ENCODE assay signal across 13 mouse cellular contexts in the genomic region with DNA sequence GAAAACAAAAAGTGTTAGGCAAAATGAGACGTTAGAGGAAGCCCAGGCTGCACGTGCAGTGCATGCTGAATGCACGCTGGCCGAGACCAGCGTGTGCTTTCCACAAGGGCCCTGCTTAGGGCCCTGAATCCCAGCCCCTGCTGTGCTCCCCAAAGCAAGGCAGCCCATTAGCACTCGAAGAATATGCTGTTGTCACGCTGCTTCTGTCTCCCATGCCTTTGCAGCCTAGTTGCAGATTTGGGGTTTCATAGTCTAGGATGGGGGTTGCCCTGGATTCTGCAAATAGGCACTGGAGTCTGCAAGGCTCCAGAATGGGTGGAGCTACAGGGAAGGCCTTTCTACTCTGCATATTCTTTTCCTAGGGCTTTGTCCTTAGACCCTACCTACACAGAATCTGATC.
A peak's percentile ranks its signal among the peaks of the same experiment; 100 is the strongest.
DNase-seq lines count a peak whose midpoint lies in the region; ATAC-seq and TF ChIP-seq lines count a peak whose summit lies in the region.
"Had no signal": no experiment of that assay in that cellular context is flagged by ENCODE, and none has a peak within 500 bp of the region (broad histone marks: within the 10 kb centered on the region; RNA-seq: fewer than 3 reads in every experiment).

No protein-coding gene starts in this region.

- no peak overlapping the region for H3K4me3 ChIP-seq in forebrain, embryonic 13.5 days
- H3K4me3 ChIP-seq in olfactory bulb, adult 2 months (ENCODE audit: insufficient read depth, low read depth, low read length) = no peak overlapping the region
- H3K4me3 ChIP-seq: gastrocnemius, adult 2 months; liver, embryonic 15.5 days had no signal

- no peaks in the 10 kb centered on the region for H3K9me3 ChIP-seq in forebrain, embryonic 13.5 days (replicated peaks)
- H3K9me3 ChIP-seq: liver, embryonic 15.5 days had no signal

- H3K27ac ChIP-seq in forebrain, embryonic 13.5 days = peak overlapping the region; percentile 72
- peak overlapping the region; percentile 63; the same call in 1 of the 2 replicates for H3K27ac ChIP-seq in olfactory bulb, adult 2 months (ENCODE audit: insufficient read depth, low read depth, low read length)
- H3K27ac ChIP-seq: gastrocnemius, adult 2 months; liver, embryonic 15.5 days had no signal

- no peak overlapping the region for H3K9ac ChIP-seq in forebrain, embryonic 13.5 days
- H3K9ac ChIP-seq: liver, embryonic 15.5 days had no signal

- peak; percentile 6 to 21 for DNase-seq in frontal cortex, postnatal 36 days (ENCODE audit: low spot score in 2 of 2)
- peak; percentile 17 to 24 for DNase-seq in left cerebral cortex, postnatal 10 days (ENCODE audit: extremely low spot score in 1 of 2, low spot score in 2 of 2)
- DNase-seq in urinary bladder, postnatal 25 days (ENCODE audit: low spot score) = no peak
- no peak for DNase-seq in kidney, postnatal 25 days
- no peak for DNase-seq in kidney, postnatal 4 days
- no peak for DNase-seq in T-cell, adult 2 months (ENCODE audit: low spot score)
- DNase-seq: adrenal gland, adult 2 months; gastrocnemius, adult 2 months; spleen, adult 18-20 months had no signal

- no peak overlapping the region for H3K4me2 ChIP-seq in forebrain, embryonic 13.5 days
- H3K4me2 ChIP-seq: liver, embryonic 15.5 days had no signal

- no peak for TF ChIP-seq POLR2A in olfactory bulb, adult 2 months (IDR thresholded peaks at IDR 0.05; ENCODE audit: insufficient read depth, low read depth, low read length)

- WGBS in forebrain, embryonic 13.5 days = 4% methylated on average over 7 of the region's 7 CpGs
- 54% methylated on average over 7 of the region's 7 CpGs for WGBS in olfactory bulb, adult 2 months

- H3K27me3 ChIP-seq in forebrain, embryonic 13.5 days = no peaks in the 10 kb centered on the region
- H3K27me3 ChIP-seq: liver, embryonic 15.5 days had no signal

- H3K4me1 ChIP-seq in forebrain, embryonic 13.5 days = peaks cover 20% of the 10 kb centered on the region
- no peaks in the 10 kb centered on the region for H3K4me1 ChIP-seq in olfactory bulb, adult 2 months (ENCODE audit: control insufficient read depth, insufficient read depth, low read length)
- H3K4me1 ChIP-seq: liver, embryonic 15.5 days had no signal

- ATAC-seq in forebrain, embryonic 13.5 days = peak; percentile 96

- TF ChIP-seq CTCF in olfactory bulb, adult 2 months (IDR thresholded peaks at IDR 0.05; ENCODE audit: insufficient read depth, low read depth, low read length) = no peak

- H3K36me3 ChIP-seq in forebrain, embryonic 13.5 days (ENCODE audit: poor library complexity, severe bottlenecking) = no peaks in the 10 kb centered on the region
- H3K36me3 ChIP-seq: G1E; liver, embryonic 15.5 days had no signal

- intact Hi-C loops in left cerebral cortex, postnatal 10 days (cut with DNase I) = no loop called here

Comparison
In these comparisons a context has a peak if more than half of its experiments do, and no peak if none do; other contexts are left out.
1. DNase-seq: peak in frontal cortex, postnatal 36 days (2 of 2) and left cerebral cortex, postnatal 10 days (2 of 2); none in urinary bladder, postnatal 25 days (single experiment), kidney, postnatal 25 days (0 of 2), kidney, postnatal 4 days (0 of 2) and T-cell, adult 2 months (single experiment).